Mouse (Mus musculus) frontal cortex, adult 2 months (tissue): ENCODE measurements around the gene Sema3a. TPM values are rescaled to one million over a fixed set of nuclear protein-coding genes. Genes with fewer than 3 reads are reported as not detected.
"Not testable (repeated sequence)": the region's sequence is repeated elsewhere in the genome, so short reads cannot be mapped to it uniquely, and the experiment has no call there.

Experiments
- DNase-seq, 2 experiments: peaks; one replicate each; pipeline ENCODE4 v3.0.0; 2022; ENCODE audit warnings: low spot score in 1 of 2; ENCODE audit errors: extremely low spot score in 1 of 2
- polyA plus RNA-seq: library from polyadenylated mRNA; depleted of rRNA; stranded (reverse); fragments of >200 nt; gene quantifications from 2 replicates; pipeline ENCODE4 v1.2.3, GENCODE M21; 2012

Gene Sema3a
- polyA plus RNA-seq, 1 experiment = 10.3 TPM

- DNase-seq = no peak
Measured at GRCm38 (mm10) chr5:13525597-13525996, 400.4 kb downstream of the Sema3a start.

GRCm38 (mm10) chr5:13527037-13527464, 401.8 kb downstream of the Sema3a start:
- no peak for DNase-seq

- peak in 1 of 2 experiments; percentile 21 for DNase-seq
Measured at GRCm38 (mm10) chr5:13529226-13529625, 404.0 kb downstream of the Sema3a start.

- DNase-seq = peak in 1 of 2 experiments; percentile 15
Measured at GRCm38 (mm10) chr5:13547472-13548209, 422.4 kb downstream of the Sema3a start.

GRCm38 (mm10) chr5:13548210-13548554, 423.0 kb downstream of the Sema3a start:
- DNase-seq = no peak

- DNase-seq = no peak
Measured at GRCm38 (mm10) chr5:13549080-13549479, 423.9 kb downstream of the Sema3a start.

GRCm38 (mm10) chr5:13550953-13551352, 425.7 kb downstream of the Sema3a start:
- no peak for DNase-seq

- no peak for DNase-seq
Measured at GRCm38 (mm10) chr5:13557257-13557656, 432.0 kb downstream of the Sema3a start.

- no peak for DNase-seq
Measured at GRCm38 (mm10) chr5:13573867-13574266, 448.7 kb downstream of the Sema3a start.

- no peak for DNase-seq
Measured at GRCm38 (mm10) chr5:13579123-13579522, 453.9 kb downstream of the Sema3a start.

GRCm38 (mm10) chr5:13585559-13586207, 460.5 kb downstream of the Sema3a start:
- DNase-seq = peak in 1 of 2 experiments; percentile 56

- DNase-seq = no peak
Measured at GRCm38 (mm10) chr5:13594422-13594821, 469.2 kb downstream of the Sema3a start.

GRCm38 (mm10) chr5:13611631-13612030, 486.4 kb downstream of the Sema3a start:
- DNase-seq = no peak

GRCm38 (mm10) chr5:13612088-13612487, 486.9 kb downstream of the Sema3a start:
- DNase-seq = no peak

- not testable (repeated sequence) for DNase-seq
Measured at GRCm38 (mm10) chr5:13614575-13614974, 489.4 kb downstream of the Sema3a start.

GRCm38 (mm10) chr5:13615907-13616306, 490.7 kb downstream of the Sema3a start:
- DNase-seq = no peak

GRCm38 (mm10) chr5:13622578-13622977, 497.4 kb downstream of the Sema3a start:
- no peak for DNase-seq

GRCm38 (mm10) chr5:13624754-13625153, 499.5 kb downstream of the Sema3a start:
- DNase-seq = no peak

- no peak for DNase-seq
Measured at GRCm38 (mm10) chr5:13626093-13626492, 500.9 kb downstream of the Sema3a start.

- peak; percentile 31 to 93 for DNase-seq
Measured at GRCm38 (mm10) chr5:13628606-13629311, 503.5 kb downstream of the Sema3a start.

- no peak for DNase-seq
Measured at GRCm38 (mm10) chr5:13629916-13630315, 504.7 kb downstream of the Sema3a start.
